Mouse (Mus musculus): ENCODE data around the gene Lrfn2. TPM values are rescaled to one million over a fixed set of nuclear protein-coding genes. Genes with fewer than 3 reads are reported as not detected.
A peak's percentile ranks its signal among the peaks of the same experiment; 100 is the strongest.

Gene Lrfn2
- polyA plus RNA-seq, 1 experiment from 2014 or later: 0.82 TPM

GRCm38 (mm10) chr17:49017438-49018415 is 85.5 kb downstream of the Lrfn2 start:
- ATAC-seq (ENCODE audit: insufficient number of reproducible peaks, insufficient read depth, low FRiP score, low TSS enrichment): no peak
- Histone ChIP-seq H3K4me2 (replicated peaks) (no peak overlapping the region), H3K36me3 (no peaks in the 10 kb centered on the region), H3K4me1 (peaks cover 10% of the 10 kb centered on the region), H3K4me3 (no peak overlapping the region), H3K9me3 (no peaks in the 10 kb centered on the region), H3K27me3 (no peaks in the 10 kb centered on the region), H3K27ac (no peak overlapping the region), H3K9ac (no peak overlapping the region)
- WGBS: 32% methylated on average over 17 of the region's 17 CpGs

GRCm38 (mm10) chr17:49018774-49019488 is 86.8 kb downstream of the Lrfn2 start:
- Histone ChIP-seq H3K4me3 (no peak overlapping the region), H3K9me3 (no peaks in the 10 kb centered on the region), H3K36me3 (no peaks in the 10 kb centered on the region), H3K9ac (no peak overlapping the region), H3K27me3 (no peaks in the 10 kb centered on the region), H3K27ac (no peak overlapping the region), H3K4me2 (replicated peaks) (no peak overlapping the region), H3K4me1 (peaks cover 10% of the 10 kb centered on the region)
- 63% methylated on average over 8 of the region's 8 CpGs for WGBS
- ATAC-seq (ENCODE audit: insufficient number of reproducible peaks, insufficient read depth, low FRiP score, low TSS enrichment): no peak

- H3K27ac ChIP-seq: no peak overlapping the region
- no peak overlapping the region for H3K4me3 ChIP-seq
- peaks cover 3% of the 10 kb centered on the region; the same call in 1 of the 2 replicates for H3K4me1 ChIP-seq
- H3K9ac ChIP-seq: no peak overlapping the region
- no peaks in the 10 kb centered on the region for H3K9me3 ChIP-seq
- no peaks in the 10 kb centered on the region for H3K27me3 ChIP-seq
- H3K36me3 ChIP-seq: no peaks in the 10 kb centered on the region
- WGBS: 39% methylated on average over 11 of the region's 11 CpGs
- no peak overlapping the region for H3K4me2 ChIP-seq (replicated peaks)
- peak; percentile 68 for ATAC-seq (ENCODE audit: insufficient number of reproducible peaks, insufficient read depth, low FRiP score, low TSS enrichment)
Measured at GRCm38 (mm10) chr17:49029556-49030268, 97.5 kb downstream of the Lrfn2 start.

GRCm38 (mm10) chr17:49030269-49030615 is 98.1 kb downstream of the Lrfn2 start:
- no peak overlapping the region for H3K27ac ChIP-seq
- H3K4me3 ChIP-seq: no peak overlapping the region
- H3K4me2 ChIP-seq (replicated peaks): no peak overlapping the region
- no peaks in the 10 kb centered on the region for H3K27me3 ChIP-seq
- WGBS: 88% methylated on average over 7 of the region's 7 CpGs
- H3K4me1 ChIP-seq: peaks cover 3% of the 10 kb centered on the region; the same call in 1 of the 2 replicates
- H3K36me3 ChIP-seq: no peaks in the 10 kb centered on the region
- ATAC-seq (ENCODE audit: insufficient number of reproducible peaks, insufficient read depth, low FRiP score, low TSS enrichment): no peak
- no peak overlapping the region for H3K9ac ChIP-seq
- H3K9me3 ChIP-seq: no peaks in the 10 kb centered on the region

GRCm38 (mm10) chr17:49030841-49031240 is 98.7 kb downstream of the Lrfn2 start:
- no peaks in the 10 kb centered on the region for H3K9me3 ChIP-seq
- no peak overlapping the region for H3K4me3 ChIP-seq
- no peaks in the 10 kb centered on the region for H3K27me3 ChIP-seq
- H3K9ac ChIP-seq: no peak overlapping the region
- H3K4me2 ChIP-seq (replicated peaks): no peak overlapping the region
- H3K27ac ChIP-seq: no peak overlapping the region
- H3K4me1 ChIP-seq: peaks cover 3% of the 10 kb centered on the region; the same call in 1 of the 2 replicates
- WGBS: 86% methylated on average over 5 of the region's 5 CpGs
- H3K36me3 ChIP-seq: no peaks in the 10 kb centered on the region
- ATAC-seq (ENCODE audit: insufficient number of reproducible peaks, insufficient read depth, low FRiP score, low TSS enrichment): no peak

- Histone ChIP-seq H3K36me3 (no peaks in the 10 kb centered on the region), H3K9ac (no peak overlapping the region), H3K9me3 (no peaks in the 10 kb centered on the region), H3K27me3 (no peaks in the 10 kb centered on the region), H3K4me3 (no peak overlapping the region), H3K4me2 (replicated peaks) (no peak overlapping the region), H3K27ac (no peak overlapping the region), H3K4me1 (peaks cover 3% of the 10 kb centered on the region; the same call in 1 of the 2 replicates)
- no peak for ATAC-seq (ENCODE audit: insufficient number of reproducible peaks, insufficient read depth, low FRiP score, low TSS enrichment)
- 76% methylated on average over 8 of the region's 8 CpGs for WGBS
Measured at GRCm38 (mm10) chr17:49031790-49032189, 99.6 kb downstream of the Lrfn2 start.

GRCm38 (mm10) chr17:49033276-49033675 is 101.1 kb downstream of the Lrfn2 start:
- no peak overlapping the region for H3K4me3 ChIP-seq
- H3K9ac ChIP-seq: no peak overlapping the region
- H3K27ac ChIP-seq: no peak overlapping the region
- no peak for ATAC-seq (ENCODE audit: insufficient number of reproducible peaks, insufficient read depth, low FRiP score, low TSS enrichment)
- H3K27me3 ChIP-seq: no peaks in the 10 kb centered on the region
- no peaks in the 10 kb centered on the region for H3K36me3 ChIP-seq
- H3K4me2 ChIP-seq (replicated peaks): no peak overlapping the region
- no peaks in the 10 kb centered on the region for H3K9me3 ChIP-seq
- peaks cover 3% of the 10 kb centered on the region; the same call in 1 of the 2 replicates for H3K4me1 ChIP-seq

- H3K27me3 ChIP-seq: no peaks in the 10 kb centered on the region
- H3K4me3 ChIP-seq: no peak overlapping the region
- WGBS: 20% methylated on average over 5 of the region's 5 CpGs
- no peak overlapping the region for H3K4me2 ChIP-seq (replicated peaks)
- no peak for ATAC-seq (ENCODE audit: insufficient number of reproducible peaks, insufficient read depth, low FRiP score, low TSS enrichment)
- no peaks in the 10 kb centered on the region for H3K9me3 ChIP-seq
- H3K9ac ChIP-seq: no peak overlapping the region
- peaks cover 3% of the 10 kb centered on the region; the same call in 1 of the 2 replicates for H3K4me1 ChIP-seq
- no peak overlapping the region for H3K27ac ChIP-seq
- no peaks in the 10 kb centered on the region for H3K36me3 ChIP-seq
Measured at GRCm38 (mm10) chr17:49033686-49034250, 101.6 kb downstream of the Lrfn2 start.

- 41% methylated on average over 6 of the region's 6 CpGs for WGBS
- ATAC-seq (ENCODE audit: insufficient number of reproducible peaks, insufficient read depth, low FRiP score, low TSS enrichment): no peak
Measured at GRCm38 (mm10) chr17:49035052-49035451, 102.9 kb downstream of the Lrfn2 start.

GRCm38 (mm10) chr17:49037163-49037950 is 105.2 kb downstream of the Lrfn2 start:
- Histone ChIP-seq H3K9me3 (no peaks in the 10 kb centered on the region), H3K36me3 (no peaks in the 10 kb centered on the region), H3K27ac (no peak overlapping the region), H3K4me1 (no peaks in the 10 kb centered on the region), H3K27me3 (no peaks in the 10 kb centered on the region), H3K9ac (no peak overlapping the region), H3K4me3 (no peak overlapping the region), H3K4me2 (replicated peaks) (no peak overlapping the region)
- no peak for ATAC-seq (ENCODE audit: insufficient number of reproducible peaks, insufficient read depth, low FRiP score, low TSS enrichment)
- 76% methylated on average over 8 of the region's 8 CpGs for WGBS

More at GRCm38 (mm10) chr17:49035052-49035451, 102.9 kb downstream of the Lrfn2 start:
- H3K4me1 ChIP-seq: no peaks in the 10 kb centered on the region; the same call in 1 of the 2 replicates
- no peak overlapping the region for H3K27ac ChIP-seq
- H3K36me3 ChIP-seq: no peaks in the 10 kb centered on the region
- no peak overlapping the region for H3K9ac ChIP-seq
- H3K9me3 ChIP-seq: no peaks in the 10 kb centered on the region
- H3K4me2 ChIP-seq (replicated peaks): no peak overlapping the region
- no peak overlapping the region for H3K4me3 ChIP-seq
- H3K27me3 ChIP-seq: no peaks in the 10 kb centered on the region
